In the genomic region with DNA sequence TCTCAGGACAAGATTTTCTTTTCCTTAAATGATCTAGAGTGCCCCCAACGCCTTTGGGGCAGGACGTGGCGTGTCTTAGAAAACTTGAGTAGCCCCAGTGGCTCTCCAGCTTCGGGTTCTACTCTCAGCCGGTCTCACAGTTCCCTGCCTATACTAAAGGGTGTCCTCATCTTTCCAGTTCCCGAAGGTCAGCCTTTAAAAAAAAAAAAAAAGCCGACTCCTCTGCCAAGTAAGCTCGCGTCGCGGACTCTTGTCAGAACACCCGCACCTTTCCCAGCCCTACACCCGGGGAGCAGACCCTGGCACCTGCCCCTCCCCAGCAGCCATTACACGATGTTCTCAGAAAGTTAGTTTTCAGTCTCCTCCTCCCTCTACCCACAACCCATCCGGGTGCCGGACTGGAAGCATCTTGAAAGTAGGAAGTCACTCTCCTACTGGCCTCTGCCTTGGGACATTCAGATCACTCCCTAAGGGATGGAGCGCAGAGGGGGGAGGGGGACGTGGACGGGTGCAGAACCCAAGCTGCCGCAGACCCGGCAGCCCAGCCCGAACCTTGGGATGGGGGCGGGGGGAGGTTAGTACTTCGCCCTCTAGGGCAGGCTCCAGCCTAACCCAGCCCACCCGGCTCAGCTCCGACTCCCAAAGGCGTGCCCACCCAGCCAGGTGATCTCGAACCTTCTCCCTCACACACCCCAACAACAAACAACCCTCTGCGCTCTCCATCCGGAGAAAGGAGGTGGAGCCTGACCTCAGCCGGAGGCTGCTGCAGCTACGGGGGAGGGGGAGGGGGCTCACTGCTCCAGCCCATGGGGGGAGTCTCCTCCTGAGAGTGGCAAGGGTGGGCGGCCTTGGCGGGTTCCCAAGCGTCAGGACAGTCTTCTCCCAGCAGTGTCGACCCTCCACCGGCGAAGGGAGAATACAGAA, we compare ENCODE assay signal across 8 mouse cellular contexts. TPM values are rescaled to one million over a fixed set of nuclear protein-coding genes. Genes with fewer than 3 reads are reported as not detected.
A peak's percentile ranks its signal among the peaks of the same experiment; 100 is the strongest.
DNase-seq lines count a peak whose midpoint lies in the region; ATAC-seq and TF ChIP-seq lines count a peak whose summit lies in the region.

No protein-coding gene starts in this region.

- WGBS in spleen, adult 2 months: 5% methylated on average over 38 of the region's 38 CpGs
- 3% methylated on average over 38 of the region's 38 CpGs for WGBS in heart, adult 2 months
- 3% methylated on average over 31 of the region's 38 CpGs for WGBS in lung, postnatal 0 days
- WGBS in small intestine, adult 2 months: 5% methylated on average over 38 of the region's 38 CpGs

- H3K4me1 ChIP-seq in spleen, adult 2 months (ENCODE audit: control insufficient read depth, insufficient read depth, insufficient read length): peaks cover 18% of the 10 kb centered on the region; the same call in 1 of the 2 replicates
- H3K4me1 ChIP-seq in heart, adult 2 months (ENCODE audit: control insufficient read depth, insufficient read depth, low read length): peaks cover 2% of the 10 kb centered on the region
- peaks cover 11% of the 10 kb centered on the region; the same call in 1 of the 2 replicates for H3K4me1 ChIP-seq in lung, postnatal 0 days (ENCODE audit: insufficient read depth, low read depth, low read length)
- peaks cover 19% of the 10 kb centered on the region for H3K4me1 ChIP-seq in small intestine, adult 2 months (ENCODE audit: control insufficient read depth, insufficient read depth, insufficient read length, low read length)

- H3K36me3 ChIP-seq in spleen, adult 2 months (ENCODE audit: control insufficient read depth, insufficient read depth, low read length): no peaks in the 10 kb centered on the region
- H3K36me3 ChIP-seq in heart, adult 2 months (ENCODE audit: control insufficient read depth, insufficient read depth, low read length): no peaks in the 10 kb centered on the region
- no peaks in the 10 kb centered on the region for H3K36me3 ChIP-seq in lung, postnatal 0 days (ENCODE audit: insufficient read depth, low read length)
- no peaks in the 10 kb centered on the region for H3K36me3 ChIP-seq in small intestine, adult 2 months (ENCODE audit: control insufficient read depth, insufficient read depth, low read length)

- TF ChIP-seq EP300 in heart, adult 2 months (IDR thresholded peaks at IDR 0.05; ENCODE audit: insufficient read depth, low read depth, low read length): no peak
- no peak for TF ChIP-seq EP300 in lung, postnatal 0 days (IDR thresholded peaks at IDR 0.05)

- intact Hi-C loops in heart, adult 2 months (cut with DNase I): no loop called here

- peak overlapping the region; percentile 79 for H3K4me2 ChIP-seq in lung, postnatal 0 days (replicated peaks; ENCODE audit: low read depth, low read length)

- H3K9ac ChIP-seq in heart, adult 2 months (ENCODE audit: low read depth, low read length): peak overlapping the region; percentile 73
- H3K9ac ChIP-seq in lung, postnatal 0 days (replicated peaks; ENCODE audit: low read depth): 0 out of 2 replicates have a peak overlapping the region, but pooled peaks have one; percentile 12

- TF ChIP-seq CTCF in spleen, adult 2 months (IDR thresholded peaks at IDR 0.05; ENCODE audit: extremely low read depth, insufficient read depth, insufficient read length, insufficient replicate concordance): no peak
- no peak for TF ChIP-seq CTCF in heart, adult 2 months (IDR thresholded peaks at IDR 0.05)
- no peak for TF ChIP-seq CTCF in lung, postnatal 0 days (IDR thresholded peaks at IDR 0.05)
- no peak for TF ChIP-seq CTCF in small intestine, adult 2 months (IDR thresholded peaks at IDR 0.05; ENCODE audit: extremely low read depth, insufficient read length, insufficient replicate concordance, low read depth, low read length)

- peak overlapping the region; percentile 9; the same call in 1 of the 2 replicates for H3K27ac ChIP-seq in spleen, adult 2 months (ENCODE audit: insufficient read depth, low read length)
- peak overlapping the region; percentile 1 for H3K27ac ChIP-seq in heart, adult 2 months
- H3K27ac ChIP-seq in lung, postnatal 0 days (ENCODE audit: low read length): no peak overlapping the region
- H3K27ac ChIP-seq in small intestine, adult 2 months (ENCODE audit: insufficient read depth, low read depth, low read length): no peak overlapping the region

- ATAC-seq in lung, postnatal 0 days: no peak
- ATAC-seq in frontal cortex, adult (ENCODE audit: low TSS enrichment): no peak

- peak overlapping the region; percentile 51 for H3K4me3 ChIP-seq in spleen, adult 2 months (ENCODE audit: extremely low read depth, insufficient read depth, insufficient read length)
- H3K4me3 ChIP-seq in heart, adult 2 months: peak overlapping the region; percentile 65
- peak overlapping the region; percentile 37 for H3K4me3 ChIP-seq in lung, postnatal 0 days (ENCODE audit: low read depth, low read length)
- H3K4me3 ChIP-seq in small intestine, adult 2 months (ENCODE audit: low read depth, low read length): peak overlapping the region; percentile 61

- no peaks in the 10 kb centered on the region for H3K9me3 ChIP-seq in lung, postnatal 0 days (ENCODE audit: low read length)

- peak in 1 of 2 experiments; percentile 58 for DNase-seq in spleen, adult 2 months (ENCODE audit: low read depth in 1 of 2, low spot score in 2 of 2)
- DNase-seq in spleen, postnatal 14 days (ENCODE audit: low spot score in 2 of 2): no peak
- peak; percentile 63 for DNase-seq in cerebellum, adult 9-10 months
- peak; percentile 61 to 68 for DNase-seq in heart, adult 2 months
- peak; percentile 40 for DNase-seq in kidney, adult 9 months
- DNase-seq in lung, postnatal 0 days (ENCODE audit: low spot score): peak; percentile 43

- peaks cover 2% of the 10 kb centered on the region; the same call in 1 of the 2 replicates for H3K27me3 ChIP-seq in spleen, adult 2 months (ENCODE audit: control insufficient read depth, insufficient read depth, low read length)
- peaks cover 2% of the 10 kb centered on the region; the same call in 1 of the 2 replicates for H3K27me3 ChIP-seq in heart, adult 2 months (ENCODE audit: control insufficient read depth, insufficient read depth, low read length)
- H3K27me3 ChIP-seq in lung, postnatal 0 days (replicated peaks; ENCODE audit: insufficient read depth, low read length): peaks cover 25% of the 10 kb centered on the region
- H3K27me3 ChIP-seq in small intestine, adult 2 months (ENCODE audit: control insufficient read depth, insufficient read depth, low read length): peaks cover 34% of the 10 kb centered on the region

- no peak for TF ChIP-seq POLR2A in spleen, adult 2 months (IDR thresholded peaks at IDR 0.05; ENCODE audit: low read depth, low read length)
- 0 out of 2 replicates have a peak, but pooled peaks have one; percentile 20 for TF ChIP-seq POLR2A in heart, adult 2 months (IDR thresholded peaks at IDR 0.05; ENCODE audit: insufficient read depth, low read depth, low read length)
- TF ChIP-seq POLR2A in small intestine, adult 2 months (IDR thresholded peaks at IDR 0.05; ENCODE audit: low read depth, low read length): 0 out of 2 replicates have a peak, but pooled peaks have one; percentile 6

- H3K79me2 ChIP-seq in heart, adult 2 months (replicated peaks; ENCODE audit: control insufficient read depth, insufficient read depth, low read length): no peaks in the 10 kb centered on the region

RNA-seq across cellular contexts. Expression of a gene that starts 3.9 kb away (rescaled TPM):
- 22.2 and 26.0 TPM in 2 replicates for polyA plus RNA-seq in spleen, adult 2 months (2012; rRNA removed)
- total RNA-seq in heart, adult 2 months (2021): 10 to 100 TPM; 14.8 to 20.1 TPM
- 9.5 and 9.9 TPM in 2 replicates for polyA plus RNA-seq in heart, adult 2 months (2012; rRNA removed)
- polyA plus RNA-seq in lung, postnatal 0 days (2015; fragmentation: Nextera tagmentation; extraction: Ambion mirVana): 5.1 and 5.4 TPM in 2 replicates
- 11.8 and 24.6 TPM in 2 replicates for polyA plus RNA-seq in small intestine, adult 2 months (2012; rRNA removed)

RNA-seq across cellular contexts. Expression of a gene that starts 30.0 kb away (rescaled TPM):
- polyA plus RNA-seq in spleen, adult 2 months (2012; rRNA removed): 7.0 and 8.2 TPM in 2 replicates
- total RNA-seq in heart, adult 2 months (2021): 1 to 10 TPM; 7.8 to 8.2 TPM
- polyA plus RNA-seq in heart, adult 2 months (2012; rRNA removed): 9.5 and 10.4 TPM in 2 replicates
- polyA plus RNA-seq in lung, postnatal 0 days (2015; fragmentation: Nextera tagmentation; extraction: Ambion mirVana): 20.8 and 22.0 TPM in 2 replicates
- 3.8 and 4.0 TPM in 2 replicates for polyA plus RNA-seq in small intestine, adult 2 months (2012; rRNA removed)

RNA-seq across cellular contexts. Expression of a gene that starts 34.5 kb away (rescaled TPM):
- 31.1 and 36.7 TPM in 2 replicates for polyA plus RNA-seq in spleen, adult 2 months (2012; rRNA removed)
- 100 to 1,000 TPM; 356 to 463 TPM for total RNA-seq in heart, adult 2 months (2021)
- polyA plus RNA-seq in heart, adult 2 months (2012; rRNA removed): 215 and 327 TPM in 2 replicates
- 46.5 and 53.2 TPM in 2 replicates for polyA plus RNA-seq in lung, postnatal 0 days (2015; fragmentation: Nextera tagmentation; extraction: Ambion mirVana)
- 17.6 and 25.7 TPM in 2 replicates for polyA plus RNA-seq in small intestine, adult 2 months (2012; rRNA removed)

Comparison
In these comparisons a context has a peak if more than half of its experiments do, and no peak if none do; other contexts are left out.
1. DNase-seq: peak in cerebellum, adult 9-10 months (single experiment), heart, adult 2 months (2 of 2), kidney, adult 9 months (single experiment) and lung, postnatal 0 days (single experiment); none in spleen, postnatal 14 days (0 of 2).
2. H3K27ac ChIP-seq: peak in spleen, adult 2 months (single experiment) and heart, adult 2 months (single experiment); none in lung, postnatal 0 days (single experiment) and small intestine, adult 2 months (single experiment).
3. Peak in every context shown above with its lines, with median percentiles within 50 percentile points of each other: H3K4me3 ChIP-seq.